Mouse (Mus musculus) layer of hippocampus, adult 18-20 months (tissue): ENCODE results near the gene Sox11. TPM values are rescaled to one million over a fixed set of nuclear protein-coding genes. Genes with fewer than 3 reads are reported as not detected.

ENCODE experiments used
- DNase-seq, 2 experiments: peaks; one replicate each; pipeline ENCODE4 v3.0.0; 2022; ENCODE audit warnings: low spot score in 2 of 2
- total RNA-seq, 2 experiments: library from RNA; stranded (reverse); gene quantifications; 2 replicates each; pipeline ENCODE4 v1.2.3; 2021

Gene Sox11
- total RNA-seq, 2 experiments from 2014 or later: 12.6 to 16.3 TPM

- DNase-seq: no peak
These were observed 4.9 kb downstream of the Sox11 start for GRCm38 (mm10) chr12:27337482-27337881.

GRCm38 (mm10) chr12:27336801-27337200, 5.6 kb downstream of the Sox11 start:
- DNase-seq: no peak

GRCm38 (mm10) chr12:27336336-27336735, 6.0 kb downstream of the Sox11 start:
- DNase-seq: no peak

- no peak for DNase-seq
These were observed 6.9 kb downstream of the Sox11 start for GRCm38 (mm10) chr12:27335356-27336055.

DNA sequence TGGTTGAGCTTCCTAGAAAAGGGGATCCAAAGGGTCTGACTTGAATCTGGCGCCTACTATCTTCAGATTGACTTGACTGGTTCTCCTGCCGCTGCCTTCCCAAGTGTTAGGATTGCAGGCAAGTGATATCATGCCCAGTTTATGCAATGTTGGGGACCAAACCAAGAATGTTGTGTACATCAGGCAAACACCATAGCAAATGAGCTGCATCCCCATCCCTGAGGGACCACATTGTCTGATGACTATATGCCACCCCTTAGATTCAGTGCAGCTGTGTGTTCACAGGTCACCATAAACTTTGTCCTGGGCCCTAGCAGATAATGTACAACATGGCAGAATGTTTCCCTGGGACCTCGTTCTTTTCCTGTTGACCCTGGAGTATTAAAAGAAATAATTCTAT, 8.8 kb downstream of the Sox11 start:
- no peak for DNase-seq

- peak; percentile 13 to 57 for DNase-seq
These were observed 19.0 kb downstream of the Sox11 start for GRCm38 (mm10) chr12:27323423-27323822.

DNA sequence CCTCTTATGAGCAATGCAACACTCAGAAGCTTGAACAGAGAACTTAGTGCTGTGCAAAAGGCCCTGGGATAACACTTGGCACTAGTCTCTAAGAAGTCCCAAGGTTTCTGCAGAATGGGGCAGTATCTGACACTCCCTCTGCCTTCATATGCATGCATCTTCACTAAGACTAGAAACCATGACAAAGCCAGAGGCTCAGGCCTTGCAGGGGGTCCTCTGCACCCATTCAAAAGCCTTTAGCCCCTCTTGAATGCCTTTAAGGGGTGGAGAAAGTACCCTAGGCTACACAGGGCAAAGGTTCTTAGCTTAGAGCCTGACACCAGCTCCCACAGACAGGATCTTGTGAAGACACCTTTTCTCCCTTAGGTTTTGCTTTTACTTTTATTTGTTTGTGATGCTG, 21.7 kb downstream of the Sox11 start:
- DNase-seq: no peak

- DNase-seq: no peak
These were observed 29.4 kb downstream of the Sox11 start for GRCm38 (mm10) chr12:27312985-27313384.

- no peak for DNase-seq
These were observed 30.4 kb downstream of the Sox11 start for GRCm38 (mm10) chr12:27311854-27312466.

DNA sequence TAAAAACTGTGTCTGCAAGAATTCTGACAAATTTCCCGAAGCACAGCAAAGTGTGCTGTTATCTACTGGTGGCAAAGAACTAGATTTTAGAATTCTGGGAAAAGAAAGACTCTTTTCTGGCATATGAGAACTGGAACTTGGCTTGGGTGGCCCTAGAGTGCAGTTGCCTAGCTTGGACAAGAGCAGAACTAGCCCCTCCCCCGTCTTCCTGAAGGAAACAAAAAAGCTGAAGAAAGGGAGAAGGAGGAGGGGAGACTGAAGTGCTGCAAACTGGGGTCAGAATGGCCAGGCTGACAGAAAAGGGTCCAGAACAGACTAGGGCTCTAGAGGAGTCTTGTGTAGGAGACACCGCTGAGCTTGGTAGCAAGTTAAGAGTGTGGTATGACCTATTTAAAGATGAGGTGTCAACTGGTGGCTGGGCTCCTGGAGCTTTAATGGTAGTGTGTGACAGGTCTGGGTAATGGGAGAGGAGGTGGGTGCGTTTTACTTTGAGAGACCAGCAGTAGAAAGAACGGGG, 31.0 kb downstream of the Sox11 start:
- DNase-seq: no peak

- DNase-seq: no peak
These were observed 31.7 kb downstream of the Sox11 start for GRCm38 (mm10) chr12:27310703-27311102.

DNA sequence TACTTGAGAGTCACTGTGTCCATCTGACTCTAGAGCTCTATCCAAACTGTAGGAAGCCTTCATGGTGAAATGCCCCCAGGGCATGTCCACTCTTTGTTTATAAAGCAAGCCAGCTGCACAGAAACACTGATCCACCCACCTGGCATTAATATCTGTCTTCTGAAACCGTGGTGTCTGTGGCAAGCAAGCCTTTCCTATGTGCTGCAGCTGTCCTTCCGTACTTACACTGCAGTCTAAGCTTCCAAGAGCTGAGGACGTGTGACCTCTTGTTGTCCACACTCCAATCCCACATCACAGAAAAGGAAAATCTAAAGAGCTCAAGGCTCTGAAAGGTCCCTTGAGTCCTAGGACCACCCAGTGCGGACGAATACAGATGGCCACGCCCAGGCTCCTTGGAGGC, 32.4 kb downstream of the Sox11 start:
- DNase-seq: no peak

DNA sequence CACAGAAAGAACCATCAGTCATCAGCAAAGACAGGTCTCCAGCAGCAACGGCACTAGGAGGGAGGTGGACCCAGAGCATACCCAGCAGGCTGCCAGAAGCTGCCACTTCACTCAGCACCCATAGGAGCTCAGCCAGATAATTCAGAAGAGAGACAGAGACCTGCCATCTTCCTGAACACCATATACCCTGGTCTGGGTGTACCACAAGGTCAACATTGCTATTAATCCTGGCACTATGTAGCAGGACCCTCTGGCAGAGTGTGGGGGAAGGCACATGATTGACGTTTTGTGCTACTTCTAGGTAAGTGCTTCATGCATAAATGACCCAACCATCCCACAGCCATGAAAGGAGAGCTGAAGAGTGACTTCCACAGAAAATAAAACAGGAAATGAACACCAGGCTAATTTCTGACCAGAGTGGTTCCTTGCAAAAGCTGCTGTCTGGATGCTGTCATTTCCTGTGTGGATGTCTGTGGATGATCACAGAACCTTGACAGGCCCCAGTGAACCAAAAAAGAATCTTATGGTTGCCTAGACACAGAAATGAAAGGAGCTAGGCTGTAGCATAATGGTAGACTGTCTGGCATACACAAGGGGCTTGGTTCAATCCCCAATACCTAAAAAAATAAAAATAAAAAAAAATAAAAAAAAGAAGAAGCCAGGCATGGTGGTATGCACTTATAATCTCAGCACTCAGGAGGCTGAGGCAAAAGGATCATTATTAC, 37.5 kb downstream of the Sox11 start:
- no peak for DNase-seq

- DNase-seq: no peak
These were observed 39.2 kb downstream of the Sox11 start for GRCm38 (mm10) chr12:27303190-27303589.

GRCm38 (mm10) chr12:27298721-27299120, 43.7 kb downstream of the Sox11 start:
- no peak for DNase-seq

GRCm38 (mm10) chr12:27294191-27294590, 48.2 kb downstream of the Sox11 start:
- no peak for DNase-seq

- DNase-seq: no peak
These were observed 48.6 kb downstream of the Sox11 start for GRCm38 (mm10) chr12:27293736-27294135.

DNA sequence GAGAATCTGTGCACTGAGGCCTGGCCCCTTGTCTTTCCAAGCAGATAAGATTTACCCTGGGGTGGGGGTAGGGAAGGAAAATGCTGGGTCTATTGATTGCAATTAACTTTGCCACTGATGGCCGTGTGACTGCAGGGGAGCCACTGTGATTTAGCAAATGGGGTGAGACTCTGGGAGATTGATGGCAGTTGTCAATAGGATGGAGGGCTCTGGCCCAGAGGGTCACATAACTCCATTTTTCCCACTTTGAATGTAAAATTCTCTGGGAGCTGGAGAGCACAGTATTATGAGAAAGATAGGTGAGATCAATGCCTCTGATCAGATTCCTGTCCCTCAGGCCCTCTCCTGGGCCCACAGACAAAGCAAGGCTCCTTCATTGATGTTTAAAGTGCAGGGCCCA, 49.2 kb downstream of the Sox11 start:
- no peak for DNase-seq
